Mouse (Mus musculus) intestine, embryonic 16.5 days (tissue): Measurements from ENCODE around the gene Med7. TPM values are rescaled to one million over a fixed set of nuclear protein-coding genes. Genes with fewer than 3 reads are reported as not detected.

ENCODE experiments used
- ATAC-seq: fragments of 200-750 bp; cut with Nextera tagmentation; 2 replicates; pipeline ENCODE4 v1.8.0; 2017; ENCODE audit warnings: moderate TSS enrichment, moderate library complexity
- H3K27ac ChIP-seq: fragments of 300-500 bp; sonication (generic); 2 replicates; pipeline ENCODE4 v1.5.1; 2014; ENCODE audit warnings: mild to moderate bottlenecking, low read length
- H3K27me3 ChIP-seq: fragments of 300-500 bp; sonication (generic); replicated peaks from 2 replicates; pipeline ENCODE4 v1.6.1; 2014; ENCODE audit warnings: low read length, control low read depth, mixed read lengths; ENCODE audit not compliant: control insufficient read depth, insufficient read depth
- H3K36me3 ChIP-seq: fragments of 300-500 bp; sonication (generic); 2 replicates; pipeline ENCODE4 v1.6.1; 2014; ENCODE audit warnings: low read length, control low read depth; ENCODE audit not compliant: control insufficient read depth, insufficient read depth
- H3K4me1 ChIP-seq: fragments of 300-500 bp; sonication (generic); 2 replicates; pipeline ENCODE4 v1.6.1; 2014; ENCODE audit warnings: low read length, control low read depth, mixed read lengths; ENCODE audit not compliant: control insufficient read depth, insufficient read depth
- H3K4me2 ChIP-seq: fragments of 300-500 bp; sonication (generic); 2 replicates; pipeline ENCODE4 v1.6.1; 2014; ENCODE audit warnings: low read depth, low read length, control low read depth
- H3K4me3 ChIP-seq: fragments of 300-500 bp; sonication (generic); 2 replicates; pipeline ENCODE4 v1.5.1; 2014; ENCODE audit warnings: mild to moderate bottlenecking, low read length
- H3K9ac ChIP-seq: fragments of 300-500 bp; sonication (generic); 2 replicates; pipeline ENCODE4 v1.6.1; 2014; ENCODE audit warnings: low read depth, low read length
- H3K9me3 ChIP-seq: fragments of 300-500 bp; sonication (generic); 2 replicates; pipeline ENCODE4 v1.6.1; 2016; ENCODE audit warnings: low read length, control low read depth; ENCODE audit not compliant: control insufficient read depth
- WGBS: fragments of 180-500 bp; shearing (Covaris S2); extraction: QIAGEN DNeasy Blood & Tissue Kit; methylation state at CpG from one replicate; pipeline ENCODE4 v1.1.7; 2014; 5-methylcytosine and 5-hydroxymethylcytosine counted together
- polyA plus RNA-seq: library from polyadenylated mRNA; unstranded; fragments of >200 nt; fragmentation: Nextera tagmentation; extraction: Ambion mirVana; gene quantifications from 2 replicates; pipeline ENCODE4 v1.2.1, GENCODE M21; 2015

Med7 gene
- polyA plus RNA-seq, 1 experiment from 2014 or later = 52.0 TPM

GRCm38 (mm10) chr11:46396167-46396859 lies 40.4 kb upstream of the Med7 start, which contains the start of gene Fam71b:
Gene Fam71b, plus strand, starts transcription at chr11:46396559.
- no peaks in the 10 kb centered on the region for H3K36me3 ChIP-seq
- H3K4me1 ChIP-seq = no peaks in the 10 kb centered on the region
- no peaks in the 10 kb centered on the region for H3K9me3 ChIP-seq
- ATAC-seq = no peak
- H3K27me3 ChIP-seq = no peaks in the 10 kb centered on the region
- H3K4me3 ChIP-seq = no peak within 1 kb of the TSS
- H3K27ac ChIP-seq = no peak within 1 kb of the TSS
- no peak within 1 kb of the TSS for H3K4me2 ChIP-seq
- 77% methylated on average over 13 of the region's 13 CpGs for WGBS
- no peak within 1 kb of the TSS for H3K9ac ChIP-seq

DNA sequence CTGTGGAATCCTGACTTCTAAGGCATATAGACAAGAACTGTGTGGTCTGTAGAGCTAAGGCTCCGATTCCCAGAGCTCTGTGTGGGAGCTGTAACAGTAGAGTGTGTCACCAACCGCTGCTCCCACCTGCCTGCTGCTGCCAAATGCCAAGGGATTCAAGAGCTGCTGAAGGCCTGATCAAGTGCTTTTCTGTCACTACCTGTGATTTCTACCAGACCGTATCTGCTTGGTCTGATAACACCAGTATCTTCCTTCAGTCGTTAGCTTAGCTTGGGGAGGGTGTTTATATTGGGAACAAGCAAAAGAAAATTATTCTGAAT lies 39.9 kb upstream of the Med7 start:
- WGBS = 63% methylated on average over 4 of the region's 4 CpGs
- no peak overlapping the region for H3K4me2 ChIP-seq
- H3K9ac ChIP-seq = no peak overlapping the region
- no peaks in the 10 kb centered on the region for H3K36me3 ChIP-seq
- no peak overlapping the region for H3K27ac ChIP-seq
- 0 out of 2 replicates have a peak, but pooled peaks cover 2% of the 10 kb centered on the region for H3K4me1 ChIP-seq
- H3K4me3 ChIP-seq = no peak overlapping the region
- no peaks in the 10 kb centered on the region for H3K27me3 ChIP-seq
- ATAC-seq = no peak
- H3K9me3 ChIP-seq = no peaks in the 10 kb centered on the region

GRCm38 (mm10) chr11:46397900-46398299 lies 38.8 kb upstream of the Med7 start:
- WGBS = 49% methylated on average over 2 of the region's 2 CpGs
- Histone ChIP-seq H3K9ac (no peak overlapping the region), H3K27ac (no peak overlapping the region), H3K9me3 (no peaks in the 10 kb centered on the region), H3K27me3 (no peaks in the 10 kb centered on the region), H3K4me2 (no peak overlapping the region), H3K4me1 (0 out of 2 replicates have a peak, but pooled peaks cover 2% of the 10 kb centered on the region), H3K4me3 (no peak overlapping the region), H3K36me3 (no peaks in the 10 kb centered on the region)
- ATAC-seq = no peak

- Histone ChIP-seq H3K36me3 (no peaks in the 10 kb centered on the region), H3K4me1 (0 out of 2 replicates have a peak, but pooled peaks cover 2% of the 10 kb centered on the region), H3K4me2 (no peak overlapping the region), H3K9me3 (no peaks in the 10 kb centered on the region), H3K27me3 (no peaks in the 10 kb centered on the region), H3K9ac (no peak overlapping the region), H3K27ac (no peak overlapping the region), H3K4me3 (no peak overlapping the region)
- 85% methylated on average over 4 of the region's 4 CpGs for WGBS
- no peak for ATAC-seq
Measured at GRCm38 (mm10) chr11:46398473-46398872, 38.3 kb upstream of the Med7 start.

GRCm38 (mm10) chr11:46398933-46399383 lies 37.8 kb upstream of the Med7 start:
- Histone ChIP-seq H3K36me3 (no peaks in the 10 kb centered on the region), H3K4me1 (0 out of 2 replicates have a peak, but pooled peaks cover 2% of the 10 kb centered on the region), H3K27me3 (no peaks in the 10 kb centered on the region), H3K27ac (no peak overlapping the region), H3K9ac (no peak overlapping the region), H3K4me3 (no peak overlapping the region), H3K4me2 (no peak overlapping the region), H3K9me3 (no peaks in the 10 kb centered on the region)
- ATAC-seq = no peak
- 69% methylated on average over 5 of the region's 5 CpGs for WGBS

DNA sequence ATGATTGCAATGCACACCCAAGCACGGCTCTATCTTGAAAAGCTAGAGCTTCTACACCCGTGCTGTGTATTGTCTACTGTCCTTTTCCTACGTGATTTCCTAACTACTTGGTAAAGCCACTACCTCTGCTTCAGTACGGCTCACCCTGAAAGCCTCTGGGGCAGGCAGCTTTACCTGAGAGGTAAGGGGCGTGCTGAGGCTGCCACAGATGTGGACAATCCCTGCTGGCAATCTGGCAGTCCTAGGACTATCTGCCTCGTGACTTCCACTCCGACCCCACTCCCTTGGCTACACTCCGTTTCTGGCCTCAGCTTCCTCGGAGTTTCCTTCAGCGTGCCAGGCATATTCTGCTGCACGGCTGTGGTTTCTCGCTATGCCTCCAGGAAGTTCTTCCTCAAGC lies 35.2 kb upstream of the Med7 start:
- Histone ChIP-seq H3K27ac (0 out of 2 replicates have a peak overlapping the region, but pooled peaks have one; percentile 12), H3K4me2 (peak overlapping the region; percentile 50), H3K4me3 (peak overlapping the region; percentile 15; the same call in 1 of the 2 replicates), H3K27me3 (no peaks in the 10 kb centered on the region), H3K9ac (peak overlapping the region; percentile 45; the same call in 1 of the 2 replicates), H3K4me1 (0 out of 2 replicates have a peak, but pooled peaks cover 2% of the 10 kb centered on the region), H3K36me3 (no peaks in the 10 kb centered on the region), H3K9me3 (no peaks in the 10 kb centered on the region)
- 53% methylated on average over 12 of the region's 12 CpGs for WGBS
- peak; percentile 77 for ATAC-seq

GRCm38 (mm10) chr11:46404986-46405385 lies 31.7 kb upstream of the Med7 start:
- Histone ChIP-seq H3K36me3 (no peaks in the 10 kb centered on the region), H3K9me3 (no peaks in the 10 kb centered on the region), H3K27me3 (no peaks in the 10 kb centered on the region), H3K27ac (no peak overlapping the region), H3K4me2 (no peak overlapping the region), H3K4me1 (0 out of 2 replicates have a peak, but pooled peaks cover 2% of the 10 kb centered on the region), H3K4me3 (no peak overlapping the region), H3K9ac (no peak overlapping the region)
- no peak for ATAC-seq
- 83% methylated on average over 16 of the region's 16 CpGs for WGBS

- Histone ChIP-seq H3K9ac (no peak overlapping the region), H3K36me3 (no peaks in the 10 kb centered on the region), H3K4me1 (no peaks in the 10 kb centered on the region), H3K9me3 (no peaks in the 10 kb centered on the region), H3K4me3 (no peak overlapping the region), H3K27me3 (no peaks in the 10 kb centered on the region), H3K4me2 (no peak overlapping the region), H3K27ac (no peak overlapping the region)
- ATAC-seq = no peak
- WGBS = 54% methylated on average over 10 of the region's 10 CpGs
Measured at GRCm38 (mm10) chr11:46406721-46407120, 30.0 kb upstream of the Med7 start.

DNA sequence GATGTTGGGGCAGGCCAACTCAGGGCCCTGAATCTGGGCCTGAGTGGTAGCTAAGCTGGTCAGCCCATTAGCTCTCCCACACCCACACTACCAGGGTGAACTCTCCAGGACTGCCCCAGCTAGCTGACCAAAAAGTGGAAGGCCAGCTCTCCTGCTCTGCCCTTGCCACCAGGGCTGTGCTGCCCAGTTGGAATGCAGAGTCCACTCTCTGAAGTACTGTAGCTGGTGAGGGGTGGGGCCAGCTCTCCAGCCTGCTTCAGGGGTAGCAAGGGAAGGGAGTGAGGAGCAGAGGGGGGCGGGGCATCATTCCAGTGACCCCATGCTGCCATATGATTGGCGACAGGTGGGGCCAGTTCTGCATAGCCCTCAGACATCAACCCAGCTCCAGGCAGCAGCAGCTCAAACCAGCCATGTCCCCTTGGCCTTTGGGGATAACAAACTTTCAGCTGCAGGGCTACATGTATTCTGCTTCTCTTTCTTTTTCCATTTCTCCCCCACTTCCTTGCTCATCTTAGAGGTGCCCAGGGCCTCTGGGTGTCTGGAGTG lies 26.6 kb upstream of the Med7 start:
- no peak overlapping the region for H3K27ac ChIP-seq
- H3K9me3 ChIP-seq = no peaks in the 10 kb centered on the region
- H3K9ac ChIP-seq = no peak overlapping the region
- H3K27me3 ChIP-seq = no peaks in the 10 kb centered on the region
- H3K36me3 ChIP-seq = no peaks in the 10 kb centered on the region
- 57% methylated on average over 2 of the region's 2 CpGs for WGBS
- H3K4me2 ChIP-seq = no peak overlapping the region
- no peaks in the 10 kb centered on the region for H3K4me1 ChIP-seq
- no peak overlapping the region for H3K4me3 ChIP-seq
- ATAC-seq = no peak
